Mouse (Mus musculus) erythroid progenitor cell, adult 5-6 weeks (primary cell): ENCODE results near the gene Fgf14. TPM values are rescaled to one million over a fixed set of nuclear protein-coding genes. Genes with fewer than 3 reads are reported as not detected.
"Not testable (repeated sequence)": the region's sequence is repeated elsewhere in the genome, so short reads cannot be mapped to it uniquely, and the experiment has no call there.

ENCODE experiments used
- ATAC-seq: replicated peaks from 2 replicates; pipeline ENCODE4 v1.8.0; 2016; ENCODE audit warnings: moderate number of reproducible peaks, mild to moderate bottlenecking, moderate TSS enrichment, inconsistent platforms; ENCODE audit not compliant: poor library complexity, low FRiP score, severe bottlenecking
- total RNA-seq, 2 experiments: library from RNA; stranded (forward) in 1 of 2; stranded (reverse) in 1 of 2; fragments of 150-400 nt in 1 of 2; fragments of 186-747, 209-891 nt in 1 of 2; gene quantifications; 2 replicates each; pipeline versions ENCODE4 v1.2.3 to v1.2.4; 2015 to 2017; ENCODE audit warnings: low replicate concordance in 2 of 2

Fgf14 gene
- total RNA-seq, 2 experiments from 2014 or later, result not detected

GRCm38 (mm10) chr14:124222447-124222846 lies 454.5 kb downstream of the Fgf14 start:
- ATAC-seq, result no peak

GRCm38 (mm10) chr14:124220979-124221378 lies 455.9 kb downstream of the Fgf14 start:
- ATAC-seq, result no peak

- no peak for ATAC-seq
Measured at GRCm38 (mm10) chr14:124195806-124196205, 481.1 kb downstream of the Fgf14 start.

GRCm38 (mm10) chr14:124195331-124195730 lies 481.6 kb downstream of the Fgf14 start:
- no peak for ATAC-seq

GRCm38 (mm10) chr14:124192815-124193142 lies 484.1 kb downstream of the Fgf14 start:
- no peak for ATAC-seq

GRCm38 (mm10) chr14:124191913-124192814 lies 484.8 kb downstream of the Fgf14 start:
- no peak for ATAC-seq

- ATAC-seq, result no peak
Measured at GRCm38 (mm10) chr14:124180265-124180664, 496.7 kb downstream of the Fgf14 start.

GRCm38 (mm10) chr14:124174111-124174510 lies 502.8 kb downstream of the Fgf14 start:
- no peak for ATAC-seq

GRCm38 (mm10) chr14:124163618-124164185 lies 513.2 kb downstream of the Fgf14 start:
- no peak for ATAC-seq

GRCm38 (mm10) chr14:124147378-124147777 lies 529.5 kb downstream of the Fgf14 start:
- ATAC-seq, result no peak

GRCm38 (mm10) chr14:124107205-124107873 lies 569.6 kb downstream of the Fgf14 start:
- no peak for ATAC-seq

GRCm38 (mm10) chr14:124083126-124083525 lies 593.8 kb downstream of the Fgf14 start:
- no peak for ATAC-seq

- ATAC-seq, result no peak
Measured at GRCm38 (mm10) chr14:124044016-124044415, 632.9 kb downstream of the Fgf14 start.

GRCm38 (mm10) chr14:124040651-124041050 lies 636.3 kb downstream of the Fgf14 start:
- ATAC-seq, result no peak

- no peak for ATAC-seq
Measured at GRCm38 (mm10) chr14:124037434-124037833, 639.5 kb downstream of the Fgf14 start.

- ATAC-seq, result no peak
Measured at GRCm38 (mm10) chr14:124036575-124037205, 640.2 kb downstream of the Fgf14 start.

- ATAC-seq, result not testable (repeated sequence)
Measured at GRCm38 (mm10) chr14:124033302-124033701, 643.6 kb downstream of the Fgf14 start.

- no peak for ATAC-seq
Measured at GRCm38 (mm10) chr14:124027886-124028670, 648.8 kb downstream of the Fgf14 start.

GRCm38 (mm10) chr14:123990591-123991195 lies 686.2 kb downstream of the Fgf14 start:
- no peak for ATAC-seq
